Mouse (Mus musculus): ENCODE results near the gene Gm3005.
"Not testable (repeated sequence)": the region's sequence is repeated elsewhere in the genome, so short reads cannot be mapped to it uniquely, and the experiment has no call there.

DNA sequence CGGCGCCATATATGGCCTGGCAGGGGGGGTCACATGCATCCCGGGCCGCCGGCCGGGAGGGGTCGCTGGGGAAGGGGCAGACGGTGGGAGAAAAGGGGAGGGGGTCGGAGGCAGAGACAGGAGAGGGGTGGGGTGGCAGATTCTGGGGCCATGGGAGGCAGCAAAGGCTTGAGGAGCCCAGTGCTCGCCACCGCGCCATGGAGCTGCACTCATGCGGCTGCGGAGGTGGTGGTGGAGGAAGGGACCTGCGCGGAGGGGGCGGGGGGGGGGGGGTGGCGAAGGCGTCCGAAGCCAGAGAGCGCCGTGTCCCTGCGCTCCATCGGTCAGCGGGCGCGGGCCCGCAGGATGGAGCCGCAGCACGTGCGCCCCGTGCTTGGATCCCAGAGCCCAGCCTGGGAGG, 15.6 kb upstream of the Gm3005 start, which contains the start of gene Gm10409:
- not testable (repeated sequence) for TF ChIP-seq CTCF (IDR thresholded peaks at IDR 0.05; ENCODE audit: borderline replicate concordance, extremely low read depth, insufficient read depth, insufficient read length); POLR2A (IDR thresholded peaks at IDR 0.05; ENCODE audit: borderline replicate concordance, extremely low read depth, insufficient read depth, insufficient read length, poor library complexity, severe bottlenecking)
